Mouse (Mus musculus) lung, postnatal 0 days (tissue): ENCODE data around the gene Cdc6.

Experiments used
- CTCF ChIP-seq: IDR thresholded peaks from 2 replicates; pipeline ENCODE4 v1.5.1; 2016; ENCODE audit warnings: antibody characterized with exemption, mild to moderate bottlenecking
- EP300 ChIP-seq: IDR thresholded peaks from 2 replicates; pipeline ENCODE4 v1.6.1; 2016; ENCODE audit warnings: antibody characterized with exemption, mild to moderate bottlenecking, control low read depth

- TF ChIP-seq CTCF (no peak), EP300 (no peak)
Observed at GRCm38 (mm10) chr11:98964201-98964615, 56.6 kb downstream of the Cdc6 start.
